Mouse (Mus musculus) CD4-positive, CD25-positive, alpha-beta regulatory T cell, adult 4 months (primary cell): Measurements from ENCODE around the gene Lyrm4. TPM values are rescaled to one million over a fixed set of nuclear protein-coding genes. Genes with fewer than 3 reads are reported as not detected.
A peak's percentile ranks its signal among the peaks of the same experiment; 100 is the strongest.

Source experiments
- ATAC-seq: one replicate; pipeline ENCODE4 v1.8.0; 2017
- polyA plus RNA-seq, 2 experiments: library from polyadenylated mRNA; unstranded; fragments of 100-300 nt; shearing (Covaris generic); gene quantifications; one replicate each; pipeline ENCODE4 v1.2.1; 2017

Lyrm4 gene
- polyA plus RNA-seq: 10 to 100 TPM; 33.2 to 39.2 TPM

- ATAC-seq: peak; percentile 98
Measured at GRCm38 (mm10) chr13:36117143-36118014, at the start of gene Lyrm4, which contains the start of gene Fars2. Gene Lyrm4, minus strand, starts transcription at chr13:36117526. Gene Fars2, plus strand, starts transcription at chr13:36117412.

GRCm38 (mm10) chr13:36163898-36164297, 46.6 kb upstream of the Lyrm4 start:
- no peak for ATAC-seq

- no peak for ATAC-seq
Measured at GRCm38 (mm10) chr13:36163411-36163810, 46.1 kb upstream of the Lyrm4 start.

GRCm38 (mm10) chr13:36156340-36156931, 39.1 kb upstream of the Lyrm4 start:
- no peak for ATAC-seq

- ATAC-seq: no peak
Measured at GRCm38 (mm10) chr13:36152728-36153498, 35.6 kb upstream of the Lyrm4 start.

- no peak for ATAC-seq
Measured at GRCm38 (mm10) chr13:36150272-36150671, 32.9 kb upstream of the Lyrm4 start.

- no peak for ATAC-seq
Measured at GRCm38 (mm10) chr13:36149175-36149939, 32.0 kb upstream of the Lyrm4 start.

GRCm38 (mm10) chr13:36145601-36146000, 28.3 kb upstream of the Lyrm4 start:
- peak; percentile 57 for ATAC-seq

GRCm38 (mm10) chr13:36140247-36141016, 23.1 kb upstream of the Lyrm4 start:
- no peak for ATAC-seq

- ATAC-seq: no peak
Measured at GRCm38 (mm10) chr13:36139703-36140102, 22.4 kb upstream of the Lyrm4 start.

GRCm38 (mm10) chr13:36131992-36132649, 14.8 kb upstream of the Lyrm4 start:
- ATAC-seq: no peak

- ATAC-seq: no peak
Measured at GRCm38 (mm10) chr13:36131401-36131800, 14.1 kb upstream of the Lyrm4 start.

GRCm38 (mm10) chr13:36129360-36130054, 12.2 kb upstream of the Lyrm4 start:
- ATAC-seq: no peak

- ATAC-seq: no peak
Measured at GRCm38 (mm10) chr13:36120606-36121005, 3.3 kb upstream of the Lyrm4 start.

GRCm38 (mm10) chr13:36119684-36120083, 2.4 kb upstream of the Lyrm4 start:
- no peak for ATAC-seq

- ATAC-seq: no peak
Measured at GRCm38 (mm10) chr13:36116520-36117142, 695 bp downstream of the Lyrm4 start.

GRCm38 (mm10) chr13:36113181-36113580, 4.1 kb downstream of the Lyrm4 start:
- ATAC-seq: no peak

GRCm38 (mm10) chr13:36111331-36111730, 6.0 kb downstream of the Lyrm4 start:
- ATAC-seq: no peak

- ATAC-seq: no peak
Measured at GRCm38 (mm10) chr13:36108528-36108927, 8.8 kb downstream of the Lyrm4 start.

- ATAC-seq: no peak
Measured at GRCm38 (mm10) chr13:36105591-36105990, 11.7 kb downstream of the Lyrm4 start.
